ENCODE assay signal across 1 mouse cellular context in genomic region chr4:134868490-134868889, GRCm38 (mm10).
TF ChIP-seq lines count a peak whose summit lies in the region.

No protein-coding gene starts in this region.

TF ChIP-seq in MEL, 35 proteins besides CTCF, POLR2A, EP300 and RAD21:
- TF ChIP-seq MXI1 (IDR thresholded peaks at IDR 0.05; ENCODE audit: low read depth, low read length) (no peak), MEF2A (IDR thresholded peaks at IDR 0.05; ENCODE audit: extremely low read depth, insufficient replicate concordance, low read depth, low read length, poor library complexity, severe bottlenecking) (no peak), MAX (IDR thresholded peaks at IDR 0.05; ENCODE audit: low read length) (no peak), E2F4 (IDR thresholded peaks at IDR 0.05; ENCODE audit: borderline replicate concordance, low read depth, low read length) (no peak), NRF1 (IDR thresholded peaks at IDR 0.05; ENCODE audit: insufficient read depth, low read depth, low read length, poor library complexity, severe bottlenecking) (no peak), TAL1 (IDR thresholded peaks at IDR 0.05; ENCODE audit: low read length) (no peak), ZKSCAN1 (IDR thresholded peaks at IDR 0.05; ENCODE audit: low read depth, low read length) (no peak), KAT2A (conservative IDR thresholded peaks at IDR 0.05; ENCODE audit: low read depth, low read length) (no peak), POLR2AphosphoS5 (IDR thresholded peaks at IDR 0.05; ENCODE audit: borderline replicate concordance, low read depth, low read length) (no peak), MAZ (IDR thresholded peaks at IDR 0.05; ENCODE audit: low read depth, low read length) (no peak), SIN3A (IDR thresholded peaks at IDR 0.05; ENCODE audit: low read length) (no peak), JUND (IDR thresholded peaks at IDR 0.05; ENCODE audit: low read depth, low read length) (no peak), RCOR1 (IDR thresholded peaks at IDR 0.05; ENCODE audit: low read depth, low read length) (no peak), UBTF (IDR thresholded peaks at IDR 0.05; ENCODE audit: borderline replicate concordance, insufficient read depth, low read depth, low read length) (no peak)
